Mouse (Mus musculus) hindbrain, embryonic 16.5 days (tissue): ENCODE measurements around the gene Olfr1564. TPM values are rescaled to one million over a fixed set of nuclear protein-coding genes. Genes with fewer than 3 reads are reported as not detected.
"Not testable (repeated sequence)": the region's sequence is repeated elsewhere in the genome, so short reads cannot be mapped to it uniquely, and the experiment has no call there.

Source experiments
- ATAC-seq: fragments of 200-750 bp; cut with Nextera tagmentation; 2 replicates; pipeline ENCODE4 v1.8.0; 2017; ENCODE audit warnings: moderate TSS enrichment, moderate library complexity
- H3K27ac ChIP-seq: fragments of 300-500 bp; sonication (generic); 2 replicates; pipeline ENCODE4 v1.5.1; 2014; ENCODE audit warnings: low read depth, mild to moderate bottlenecking, control low read depth, low read length, moderate library complexity
- H3K27me3 ChIP-seq: fragments of 300-500 bp; sonication (generic); replicated peaks from 2 replicates; pipeline ENCODE4 v1.6.1; 2014; ENCODE audit warnings: low read length; ENCODE audit not compliant: control insufficient read depth, insufficient read depth
- H3K36me3 ChIP-seq: fragments of 300-500 bp; sonication (generic); 2 replicates; pipeline ENCODE4 v1.6.1; 2014; ENCODE audit warnings: mild to moderate bottlenecking, low read length, moderate library complexity, mixed read lengths; ENCODE audit not compliant: control insufficient read depth, insufficient read depth
- H3K4me1 ChIP-seq: fragments of 300-500 bp; sonication (generic); 2 replicates; pipeline ENCODE4 v1.6.1; 2014; ENCODE audit warnings: low read depth, low read length; ENCODE audit not compliant: control insufficient read depth, insufficient read depth
- H3K4me2 ChIP-seq: fragments of 300-500 bp; sonication (generic); 2 replicates; pipeline ENCODE4 v1.6.1; 2014; ENCODE audit warnings: mild to moderate bottlenecking, low read length, control low read depth, moderate library complexity
- H3K4me3 ChIP-seq: fragments of 300-500 bp; sonication (generic); 2 replicates; pipeline ENCODE4 v1.5.1; 2014; ENCODE audit warnings: mild to moderate bottlenecking, low read length, control low read depth, moderate library complexity
- H3K9ac ChIP-seq: fragments of 300-500 bp; sonication (generic); 2 replicates; pipeline ENCODE4 v1.6.1; 2014; ENCODE audit warnings: low read depth, mild to moderate bottlenecking, control low read depth, low read length, moderate library complexity
- H3K9me3 ChIP-seq: fragments of 300-500 bp; sonication (generic); 2 replicates; pipeline ENCODE4 v1.6.1; 2014; ENCODE audit warnings: mild to moderate bottlenecking, low read length, moderate library complexity; ENCODE audit not compliant: control insufficient read depth
- WGBS: fragments of 180-500 bp; shearing (Covaris S2); extraction: QIAGEN DNeasy Blood & Tissue Kit; methylation state at CpG from one replicate; pipeline ENCODE4 v1.1.7; 2014; 5-methylcytosine and 5-hydroxymethylcytosine counted together
- polyA plus RNA-seq: library from polyadenylated mRNA; unstranded; fragments of >200 nt; fragmentation: Nextera tagmentation; extraction: Ambion mirVana; gene quantifications from 2 replicates; pipeline ENCODE4 v1.2.1, GENCODE M21; 2015

Olfr1564 gene
- 0.04 and 0.05 TPM in 2 replicates for polyA plus RNA-seq

DNA sequence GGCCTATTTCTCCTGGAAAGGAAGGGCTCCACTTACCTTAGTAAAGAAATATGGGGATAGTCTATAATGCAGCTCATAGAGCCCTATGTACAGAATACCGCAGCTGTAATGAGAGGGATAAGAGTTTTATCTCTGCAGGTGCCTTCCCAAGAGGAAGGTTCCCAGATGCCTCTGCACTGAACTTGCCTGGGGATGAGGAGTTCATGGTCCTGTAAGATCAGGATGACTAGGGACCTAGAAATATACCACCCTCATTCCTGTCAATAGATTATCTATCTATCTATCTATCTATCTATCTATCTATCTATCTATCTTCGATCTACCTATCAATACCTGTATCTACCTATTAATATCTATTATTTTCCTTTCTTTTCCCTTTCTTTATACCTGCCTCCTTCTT is at the start of gene Olfr1564:
Gene Olfr1564 (minus strand): TSS at position 101 of the 400 bp plus-strand sequence.
- no peak within 1 kb of the TSS for H3K9ac ChIP-seq
- no peaks in the 10 kb centered on the region for H3K4me1 ChIP-seq
- peaks cover 10% of the 10 kb centered on the region for H3K9me3 ChIP-seq
- H3K27me3 ChIP-seq, result no peaks in the 10 kb centered on the region
- no peak within 1 kb of the TSS for H3K27ac ChIP-seq
- 92% methylated on average over 2 of the region's 2 CpGs for WGBS
- ATAC-seq, result no peak
- no peaks in the 10 kb centered on the region for H3K36me3 ChIP-seq
- H3K4me3 ChIP-seq, result no peak within 1 kb of the TSS
- no peak within 1 kb of the TSS for H3K4me2 ChIP-seq

DNA sequence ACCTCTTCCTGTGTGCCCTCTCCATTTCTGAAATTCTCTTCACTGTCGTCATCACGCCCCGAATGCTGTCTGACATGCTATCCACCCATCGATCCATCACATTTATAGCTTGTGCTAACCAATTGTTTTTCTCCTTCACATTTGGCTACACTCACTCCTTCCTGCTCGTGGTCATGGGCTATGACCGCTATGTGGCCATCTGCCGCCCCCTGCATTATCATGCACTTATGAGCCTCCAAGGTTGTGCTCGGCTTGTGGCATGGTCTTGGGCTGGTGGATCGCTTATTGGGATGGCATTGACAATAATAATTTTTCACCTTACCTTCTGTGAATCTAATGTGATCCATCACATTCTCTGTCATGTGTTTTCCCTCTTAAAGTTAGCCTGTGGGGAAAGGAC is 47.4 kb upstream of the Olfr1564 start:
- H3K4me1 ChIP-seq, result no peaks in the 10 kb centered on the region
- H3K9me3 ChIP-seq, result no peaks in the 10 kb centered on the region
- no peaks in the 10 kb centered on the region for H3K36me3 ChIP-seq
- H3K4me3 ChIP-seq, result no peak overlapping the region
- no peak overlapping the region for H3K27ac ChIP-seq
- no peak for ATAC-seq
- no peak overlapping the region for H3K4me2 ChIP-seq
- H3K27me3 ChIP-seq, result 0 out of 2 replicates have a peak, but pooled peaks cover 5% of the 10 kb centered on the region
- 87% methylated on average over 9 of the region's 9 CpGs for WGBS
- no peak overlapping the region for H3K9ac ChIP-seq

GRCm38 (mm10) chr17:33264376-33264775 is 42.9 kb upstream of the Olfr1564 start, which contains the start of gene Olfr63:
Gene Olfr63, plus strand, starts transcription at chr17:33264676.
- H3K4me2 ChIP-seq, result no peak within 1 kb of the TSS
- no peak within 1 kb of the TSS for H3K4me3 ChIP-seq
- H3K27ac ChIP-seq, result no peak within 1 kb of the TSS
- H3K4me1 ChIP-seq, result no peaks in the 10 kb centered on the region
- 71% methylated on average over 1 of the region's 1 CpGs for WGBS
- no peak for ATAC-seq
- no peaks in the 10 kb centered on the region for H3K9me3 ChIP-seq
- no peak within 1 kb of the TSS for H3K9ac ChIP-seq
- H3K36me3 ChIP-seq, result no peaks in the 10 kb centered on the region
- 0 out of 2 replicates have a peak, but pooled peaks cover 5% of the 10 kb centered on the region for H3K27me3 ChIP-seq

GRCm38 (mm10) chr17:33255319-33255657 is 33.8 kb upstream of the Olfr1564 start:
- no CpG with 5 or more reads among the region's 2 CpGs for WGBS
- not testable (repeated sequence) for H3K4me2 ChIP-seq, H3K27me3 ChIP-seq, H3K9ac ChIP-seq, H3K36me3 ChIP-seq, H3K4me3 ChIP-seq, H3K4me1 ChIP-seq, H3K9me3 ChIP-seq, H3K27ac ChIP-seq
- ATAC-seq, result peak; percentile 66

DNA sequence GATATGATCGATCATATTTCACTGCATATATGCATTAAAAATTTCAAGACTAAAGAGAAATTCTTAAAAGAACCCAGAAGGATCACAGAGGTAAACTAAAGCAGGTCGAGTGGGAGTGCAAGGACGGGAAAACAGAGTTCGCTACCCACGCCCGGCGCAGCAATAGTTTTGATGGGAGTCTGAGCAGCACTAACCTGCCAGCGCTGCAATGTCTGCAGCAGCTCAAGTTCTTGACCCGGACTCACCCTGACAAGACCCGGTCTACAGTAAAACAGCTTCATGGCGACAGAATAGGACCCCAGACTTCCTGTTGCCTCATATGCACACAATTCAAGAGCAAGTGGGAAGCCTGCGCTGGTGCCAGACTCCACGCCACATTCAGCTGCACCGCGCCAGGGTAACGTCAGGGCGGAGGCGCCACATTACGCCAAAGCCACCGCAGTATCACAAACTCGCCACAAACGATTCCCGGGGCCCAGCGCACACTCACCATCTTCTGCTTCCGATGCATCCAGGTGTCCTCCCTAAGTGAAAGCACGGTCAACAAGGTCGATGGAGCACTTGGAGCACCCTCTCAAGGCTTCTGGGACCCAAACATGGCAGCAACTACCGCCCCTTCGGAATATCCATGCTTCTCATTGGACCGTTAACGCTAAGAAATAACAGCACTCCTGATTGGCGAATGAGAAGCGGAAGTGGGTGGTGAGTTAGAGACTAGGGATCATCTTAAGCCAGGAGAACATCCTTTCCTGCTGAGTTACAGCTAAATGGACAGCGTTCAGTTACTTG is 33.2 kb upstream of the Olfr1564 start, which contains the start of gene Zfp955a:
Gene Zfp955a (minus strand): TSS at position 616 of the 789 bp plus-strand sequence.
- 29% methylated on average over 1 of the region's 34 CpGs for WGBS
- peak within 1 kb of the TSS; percentile 15; the same call in 1 of the 2 replicates for H3K4me2 ChIP-seq
- not testable (repeated sequence) for H3K27me3 ChIP-seq, H3K9ac ChIP-seq, H3K4me3 ChIP-seq, H3K9me3 ChIP-seq, H3K4me1 ChIP-seq, H3K36me3 ChIP-seq, H3K27ac ChIP-seq
- peak; percentile 100 for ATAC-seq

DNA sequence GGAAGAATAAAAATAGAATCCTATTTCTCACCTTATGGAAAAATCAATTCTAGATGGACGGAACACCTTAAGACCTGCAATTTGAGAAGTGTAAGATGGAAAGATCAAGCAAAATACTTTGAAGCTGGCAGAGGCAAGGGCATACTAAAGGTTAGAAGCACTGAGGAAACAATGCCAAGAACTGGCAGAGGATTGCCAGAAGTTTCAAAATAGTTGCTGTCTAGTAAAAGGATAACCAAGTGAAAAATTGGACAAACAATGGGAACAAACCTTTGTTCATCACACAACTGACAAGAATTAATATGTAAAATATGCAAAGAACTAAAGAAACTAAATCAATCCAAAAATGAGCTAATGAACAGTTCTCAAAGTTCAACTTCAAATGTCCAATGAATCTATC is 15.2 kb upstream of the Olfr1564 start:
- H3K9ac ChIP-seq, H3K27me3 ChIP-seq: not testable (repeated sequence)
- WGBS, result 98% methylated on average over 1 of the region's 1 CpGs

DNA sequence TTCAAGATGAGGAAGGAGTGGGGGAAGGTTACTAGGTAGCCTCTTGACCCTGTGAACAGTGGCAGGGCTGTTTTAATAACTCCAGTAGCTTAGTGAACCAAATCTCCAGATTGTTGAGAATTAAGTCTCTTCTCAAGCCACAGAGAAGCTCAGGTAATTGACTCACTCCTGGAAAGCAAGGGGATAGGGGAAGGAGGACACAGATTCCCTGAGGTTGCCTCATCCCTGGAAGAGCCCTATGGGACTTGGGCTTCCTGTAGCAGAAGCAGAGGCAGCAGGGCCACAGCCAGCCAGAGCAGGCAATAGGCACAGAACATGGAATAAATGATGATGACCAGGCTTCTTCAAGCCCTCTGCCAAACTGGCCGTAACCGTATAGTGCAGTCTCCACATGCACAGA is 30.5 kb downstream of the Olfr1564 start, which contains the start of gene Olfr239:
Gene Olfr239 (plus strand): TSS at position 301 of the 400 bp plus-strand sequence.
- H3K4me3 ChIP-seq, H3K36me3 ChIP-seq, H3K27ac ChIP-seq, H3K4me1 ChIP-seq, H3K27me3 ChIP-seq, H3K4me2 ChIP-seq, H3K9me3 ChIP-seq, ATAC-seq, H3K9ac ChIP-seq: not testable (repeated sequence)
- WGBS, result no CpG with 5 or more reads among the region's 2 CpGs

More for the DNA sequence above, 15.2 kb upstream of the Olfr1564 start:
- ATAC-seq, H3K4me3 ChIP-seq, H3K27ac ChIP-seq, H3K4me1 ChIP-seq, H3K4me2 ChIP-seq: not testable (repeated sequence)
- Histone ChIP-seq H3K36me3 (peaks cover 16% of the 10 kb centered on the region), H3K9me3 (peaks cover 14% of the 10 kb centered on the region)

DNA sequence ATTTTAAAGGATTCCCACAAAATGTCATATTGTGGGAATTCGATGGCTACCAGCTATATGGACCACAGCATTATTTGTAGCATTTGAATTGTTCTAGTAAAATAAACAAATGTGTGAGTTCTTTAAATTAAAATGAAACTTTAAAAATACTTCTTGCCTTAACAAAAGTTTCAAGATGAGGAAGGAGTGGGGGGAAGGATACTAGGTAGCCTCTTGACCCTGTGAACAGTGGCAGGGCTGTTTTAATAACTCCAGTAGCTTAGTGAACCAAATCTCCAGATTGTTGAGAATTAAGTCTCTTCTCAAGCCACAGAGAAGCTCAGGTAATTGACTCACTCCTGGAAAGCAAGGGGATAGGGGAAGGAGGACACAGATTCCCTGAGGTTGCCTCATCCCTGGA is 53.3 kb downstream of the Olfr1564 start, which contains the start of gene Olfr55:
Gene Olfr55 (plus strand): TSS at position 301 of the 400 bp plus-strand sequence.
- not testable (repeated sequence) for H3K4me1 ChIP-seq, H3K4me3 ChIP-seq, H3K27ac ChIP-seq, H3K36me3 ChIP-seq, H3K27me3 ChIP-seq, ATAC-seq, H3K9me3 ChIP-seq, H3K9ac ChIP-seq, H3K4me2 ChIP-seq
- 71% methylated on average over 1 of the region's 1 CpGs for WGBS
